Mouse (Mus musculus): ENCODE results near the gene Ahdc1.

GRCm38 (mm10) chr4:133024404-133024803 lies 13.3 kb downstream of the Ahdc1 start:
- TF ChIP-seq CTCF (IDR thresholded peaks at IDR 0.05; ENCODE audit: low read depth) (no peak), EP300 (optimal IDR thresholded peaks at IDR 0.05) (no peak)

Measured in stomach, postnatal 0 days (tissue).